Mouse (Mus musculus) embryonic facial prominence, embryonic 13.5 days (tissue): Measurements from ENCODE around the gene Abcg4. TPM values are rescaled to one million over a fixed set of nuclear protein-coding genes. Genes with fewer than 3 reads are reported as not detected.

ENCODE experiments used
- ATAC-seq: fragments of 200-750 bp; cut with Nextera tagmentation; 2 replicates; pipeline ENCODE4 v1.8.0; 2017; ENCODE audit warnings: low read depth; ENCODE audit not compliant: insufficient number of reproducible peaks, insufficient read depth, low FRiP score, low TSS enrichment
- H3K27ac ChIP-seq: fragments of 300-500 bp; sonication (generic); 2 replicates; pipeline ENCODE4 v1.5.1; 2015; ENCODE audit warnings: moderate library complexity, mild to moderate bottlenecking, inconsistent platforms
- H3K27me3 ChIP-seq: fragments of 300-500 bp; sonication (generic); 2 replicates; pipeline ENCODE4 v1.6.1; 2015; ENCODE audit warnings: mild to moderate bottlenecking, inconsistent platforms
- H3K36me3 ChIP-seq: fragments of 300-500 bp; sonication (generic); 2 replicates; pipeline ENCODE4 v1.6.1; 2015; ENCODE audit warnings: mild to moderate bottlenecking, inconsistent platforms
- H3K4me1 ChIP-seq: fragments of 300-500 bp; sonication (generic); 2 replicates; pipeline ENCODE4 v1.6.1; 2015; ENCODE audit warnings: inconsistent platforms
- H3K4me2 ChIP-seq: fragments of 300-500 bp; sonication (generic); 2 replicates; pipeline ENCODE4 v1.6.1; 2015; ENCODE audit warnings: moderate library complexity, mild to moderate bottlenecking, inconsistent platforms
- H3K4me3 ChIP-seq: fragments of 300-500 bp; sonication (generic); 2 replicates; pipeline ENCODE4 v1.5.1; 2015; ENCODE audit warnings: mild to moderate bottlenecking, inconsistent platforms
- H3K9ac ChIP-seq: fragments of 300-500 bp; sonication (generic); 2 replicates; pipeline ENCODE4 v1.6.1; 2015; ENCODE audit warnings: mild to moderate bottlenecking, inconsistent platforms
- H3K9me3 ChIP-seq: fragments of 300-500 bp; sonication (generic); 2 replicates; pipeline ENCODE4 v1.6.1; 2016; ENCODE audit warnings: inconsistent platforms
- WGBS: fragments of 180-500 bp; shearing (Covaris S2); methylation state at CpG from one replicate; pipeline ENCODE4 v1.1.7; 2015; ENCODE audit warnings: mixed read lengths; 5-methylcytosine and 5-hydroxymethylcytosine counted together
- polyA plus RNA-seq: library from polyadenylated mRNA; unstranded; fragments of >200 nt; fragmentation: Nextera tagmentation; extraction: Ambion mirVana; gene quantifications from 2 replicates; pipeline ENCODE4 v1.2.1, GENCODE M21; 2015

The Abcg4 gene
- polyA plus RNA-seq, 1 experiment from 2014 or later, result 6.1 TPM

DNA sequence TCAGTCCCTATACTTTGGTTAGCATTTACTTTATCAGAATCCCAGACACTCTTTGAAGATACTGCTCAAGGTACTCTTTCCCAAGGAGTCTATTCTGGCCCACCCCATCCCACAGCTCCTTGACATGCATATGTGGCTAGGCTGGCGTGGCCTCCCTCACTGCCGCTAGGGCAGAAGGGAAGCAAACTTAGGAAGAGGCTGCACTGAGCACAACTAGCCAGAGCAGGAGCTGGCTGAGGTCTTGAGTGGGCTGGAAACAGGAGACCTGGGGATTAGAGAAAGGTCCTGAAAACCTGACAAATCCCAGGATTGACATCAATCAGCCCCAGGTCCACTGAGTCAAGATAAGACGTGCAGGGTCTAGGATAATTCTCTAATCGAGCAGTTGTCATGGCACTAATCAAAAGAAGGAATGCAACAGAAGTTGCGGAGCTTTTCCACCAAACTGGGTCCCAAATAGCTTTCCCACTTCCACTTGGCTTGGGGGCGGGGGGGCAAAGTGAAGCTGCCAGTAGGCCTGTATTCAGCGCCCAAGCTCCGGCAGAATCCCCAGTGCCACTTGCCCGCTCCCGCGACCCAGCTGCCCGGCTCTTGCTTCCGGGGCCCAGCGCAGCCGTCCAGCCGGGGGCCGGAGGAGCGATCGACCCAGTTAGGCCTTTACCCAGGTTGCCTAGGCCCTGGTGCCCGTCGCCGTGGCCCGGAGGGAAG, 20.9 kb downstream of the Abcg4 start:
- peak overlapping the region; percentile 93 for H3K9ac ChIP-seq
- no peaks in the 10 kb centered on the region for H3K27me3 ChIP-seq
- peak overlapping the region; percentile 87 for H3K4me2 ChIP-seq
- WGBS, result 8% methylated on average over 19 of the region's 23 CpGs
- H3K4me3 ChIP-seq, result peak overlapping the region; percentile 56
- ATAC-seq, result no peak; the same call in 1 of the 2 replicates
- H3K27ac ChIP-seq, result peak overlapping the region; percentile 84
- H3K9me3 ChIP-seq, result no peaks in the 10 kb centered on the region
- peaks cover 15% of the 10 kb centered on the region for H3K4me1 ChIP-seq
- peaks cover 7% of the 10 kb centered on the region for H3K36me3 ChIP-seq

DNA sequence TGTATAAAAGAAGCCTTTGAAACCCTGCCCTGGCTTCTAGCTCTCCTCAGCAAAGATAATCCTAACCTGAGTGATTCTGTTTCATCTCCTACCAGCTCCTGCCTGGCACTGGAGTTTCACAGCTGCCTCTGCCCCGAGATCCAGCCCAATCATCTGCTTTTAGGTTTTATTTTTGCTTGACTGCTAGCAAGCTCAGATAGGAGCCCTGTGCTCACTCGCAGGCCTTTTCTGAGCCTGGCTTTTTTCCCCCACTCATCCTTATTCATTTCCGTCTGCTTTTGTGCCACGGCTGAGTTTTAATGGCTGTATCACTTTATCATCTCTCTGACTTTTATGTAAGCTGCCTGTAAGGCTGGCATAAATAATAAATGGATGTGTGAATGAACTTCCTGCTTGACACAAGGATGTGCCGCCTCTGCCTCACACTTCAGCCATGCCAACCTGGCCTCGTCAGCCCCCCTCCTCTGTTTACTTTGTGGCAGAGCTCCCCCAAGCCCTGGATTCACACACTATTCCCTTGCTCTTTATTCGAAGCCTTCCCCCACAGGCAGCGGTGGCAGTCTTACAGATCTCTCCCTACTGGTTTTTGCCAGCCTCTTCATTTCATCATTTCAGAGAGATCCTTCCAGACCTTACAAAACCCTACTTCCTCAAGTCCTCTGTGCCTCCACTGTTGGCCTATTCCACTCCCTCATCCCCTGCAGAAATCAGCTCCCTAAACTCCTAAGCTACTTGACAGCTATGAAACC, 21.8 kb downstream of the Abcg4 start:
- peaks cover 15% of the 10 kb centered on the region for H3K4me1 ChIP-seq
- H3K9ac ChIP-seq, result peak overlapping the region; percentile 93
- H3K4me3 ChIP-seq, result peak overlapping the region; percentile 56
- H3K27ac ChIP-seq, result peak overlapping the region; percentile 84
- H3K9me3 ChIP-seq, result no peaks in the 10 kb centered on the region
- no peak for ATAC-seq
- 70% methylated on average over 8 of the region's 8 CpGs for WGBS
- H3K27me3 ChIP-seq, result no peaks in the 10 kb centered on the region
- peak overlapping the region; percentile 87 for H3K4me2 ChIP-seq
- H3K36me3 ChIP-seq, result peaks cover 10% of the 10 kb centered on the region

DNA sequence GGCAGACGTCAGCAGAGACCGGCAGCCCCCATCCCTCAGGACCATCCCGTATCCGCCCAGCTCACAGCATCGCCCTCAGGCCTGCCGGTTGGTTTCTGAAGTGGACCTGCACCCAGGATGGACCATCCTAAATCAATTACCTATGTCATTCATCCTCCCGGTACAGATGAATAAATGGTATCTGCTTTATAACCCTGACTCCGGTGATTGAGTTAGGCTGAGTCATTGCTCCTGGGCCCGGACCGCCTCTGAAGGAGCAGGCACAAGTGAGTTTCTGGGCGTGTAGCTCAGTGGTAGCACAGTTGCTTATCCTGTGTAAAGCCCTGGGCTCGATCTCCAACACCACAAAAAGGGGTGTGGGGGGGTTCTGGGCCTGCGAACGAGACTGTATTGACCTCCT, 27.0 kb downstream of the Abcg4 start:
- no peak overlapping the region for H3K4me2 ChIP-seq
- no peaks in the 10 kb centered on the region for H3K4me1 ChIP-seq
- no peak overlapping the region for H3K27ac ChIP-seq
- peaks cover 13% of the 10 kb centered on the region for H3K36me3 ChIP-seq
- WGBS, result 78% methylated on average over 14 of the region's 14 CpGs
- no peaks in the 10 kb centered on the region for H3K9me3 ChIP-seq
- no peak for ATAC-seq
- no peak overlapping the region for H3K4me3 ChIP-seq
- no peak overlapping the region for H3K9ac ChIP-seq
- H3K27me3 ChIP-seq, result no peaks in the 10 kb centered on the region

DNA sequence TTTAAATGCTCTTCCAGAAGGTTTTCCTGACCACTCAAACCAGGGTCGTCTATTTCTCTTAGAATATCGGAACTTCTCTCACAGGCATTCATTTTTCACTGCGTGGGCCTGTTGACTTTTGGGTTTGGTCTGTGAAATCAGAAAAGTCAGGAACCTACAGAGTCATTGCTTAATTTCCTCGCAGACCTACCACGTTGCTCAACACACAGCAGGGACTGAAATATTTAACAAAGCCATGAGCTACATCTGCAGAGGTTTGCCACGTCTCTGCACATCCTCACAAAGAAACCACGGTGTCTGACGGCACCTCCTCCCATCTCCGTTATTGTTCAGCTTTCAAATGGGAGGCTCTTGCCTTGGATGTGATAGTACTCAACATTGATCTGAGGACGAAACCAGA, 29.4 kb downstream of the Abcg4 start:
- H3K4me1 ChIP-seq, result peaks cover 19% of the 10 kb centered on the region
- 85% methylated on average over 10 of the region's 10 CpGs for WGBS
- no peak overlapping the region for H3K4me3 ChIP-seq

DNA sequence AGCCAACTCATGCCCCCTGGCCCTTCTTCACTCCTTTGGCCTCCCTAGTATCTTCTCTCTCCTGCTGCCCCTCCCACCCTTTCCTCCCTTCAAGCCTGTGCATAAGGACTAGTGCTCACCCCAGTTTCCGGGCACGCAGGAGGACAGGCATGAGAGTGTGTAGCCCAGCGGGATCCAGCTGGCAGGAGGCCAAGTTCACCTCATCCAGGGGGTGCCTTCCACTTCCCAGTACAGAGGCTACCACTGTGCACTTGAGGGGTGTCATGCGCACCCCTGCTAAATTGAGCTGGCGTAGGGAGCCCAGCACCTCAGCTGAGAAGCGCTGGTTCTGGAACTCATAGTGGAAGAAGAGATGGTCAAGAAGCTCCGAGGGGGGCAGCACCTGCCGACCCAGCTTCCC, 32.2 kb downstream of the Abcg4 start:
- Histone ChIP-seq H3K27me3 (no peaks in the 10 kb centered on the region), H3K9me3 (no peaks in the 10 kb centered on the region), H3K4me2 (no peak overlapping the region), H3K4me1 (peaks cover 30% of the 10 kb centered on the region), H3K36me3 (peaks cover 10% of the 10 kb centered on the region; the same call in 1 of the 2 replicates), H3K27ac (no peak overlapping the region), H3K9ac (no peak overlapping the region), H3K4me3 (no peak overlapping the region)
- ATAC-seq, result no peak
- 87% methylated on average over 8 of the region's 8 CpGs for WGBS

More for the DNA sequence above, 29.4 kb downstream of the Abcg4 start:
- H3K9me3 ChIP-seq, result no peaks in the 10 kb centered on the region
- no peak for ATAC-seq
- no peaks in the 10 kb centered on the region for H3K27me3 ChIP-seq
- H3K36me3 ChIP-seq, result peaks cover 20% of the 10 kb centered on the region
- H3K4me2 ChIP-seq, result no peak overlapping the region
- H3K27ac ChIP-seq, result no peak overlapping the region
- no peak overlapping the region for H3K9ac ChIP-seq

DNA sequence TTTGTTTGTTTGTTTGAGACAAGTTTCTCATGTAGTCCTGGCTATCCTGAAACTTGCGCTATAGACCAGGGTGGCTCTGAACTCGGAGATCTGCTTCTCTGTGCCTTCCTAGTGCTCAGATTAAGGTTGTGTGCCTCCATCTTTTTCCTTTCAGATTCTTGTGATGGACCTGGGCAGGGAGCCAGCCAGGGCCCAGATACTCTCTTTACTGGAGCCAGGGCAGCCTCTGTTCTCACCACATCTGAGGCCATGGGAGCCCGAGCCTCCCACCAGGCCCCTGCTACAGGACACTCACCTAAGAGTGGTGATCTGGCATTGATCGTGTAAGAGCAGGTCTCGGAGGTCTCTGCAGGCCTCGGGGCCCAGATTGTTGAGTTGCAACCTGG, 33.3 kb downstream of the Abcg4 start:
- Histone ChIP-seq H3K4me1 (peaks cover 30% of the 10 kb centered on the region), H3K27ac (peak overlapping the region; percentile 55; the same call in 1 of the 2 replicates), H3K9me3 (no peaks in the 10 kb centered on the region), H3K4me2 (no peak overlapping the region), H3K9ac (peak overlapping the region; percentile 49; the same call in 1 of the 2 replicates), H3K27me3 (peaks cover 3% of the 10 kb centered on the region; the same call in 1 of the 2 replicates), H3K4me3 (no peak overlapping the region), H3K36me3 (peaks cover 10% of the 10 kb centered on the region; the same call in 1 of the 2 replicates)
- ATAC-seq, result no peak
- 54% methylated on average over 6 of the region's 6 CpGs for WGBS

DNA sequence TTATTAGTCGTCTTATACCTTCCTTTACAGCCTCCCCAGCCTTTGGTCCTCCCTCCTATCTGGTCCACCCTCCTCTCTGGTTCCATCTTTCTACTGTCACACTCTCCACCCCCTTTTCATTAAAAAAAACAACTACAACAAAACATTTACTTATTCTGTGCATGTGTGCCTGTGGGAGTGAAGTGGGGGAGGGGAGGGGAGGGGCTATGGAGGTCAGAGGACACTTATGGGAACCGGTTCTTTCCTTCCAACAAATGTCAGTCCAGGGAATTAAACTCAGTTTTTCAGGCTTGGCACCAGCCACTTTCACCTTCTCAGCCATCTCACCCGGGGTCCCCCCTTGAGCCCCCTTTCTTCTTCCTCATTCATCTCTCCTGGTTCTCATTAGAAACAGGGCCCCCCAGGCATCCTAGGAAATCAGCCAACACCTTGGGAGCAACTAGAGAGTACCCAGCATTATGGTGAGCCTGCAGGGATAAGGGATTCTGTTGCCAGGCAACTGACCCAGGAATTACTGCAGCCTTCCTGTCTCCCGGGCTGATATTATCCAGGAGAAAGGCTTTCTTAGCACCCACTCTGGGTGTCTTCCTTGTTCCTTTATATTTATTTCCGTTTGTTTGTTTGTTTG, 33.8 kb downstream of the Abcg4 start:
- Histone ChIP-seq H3K27ac (0 out of 2 replicates have a peak overlapping the region, but pooled peaks have one; percentile 55), H3K4me3 (no peak overlapping the region), H3K27me3 (peaks cover 6% of the 10 kb centered on the region; the same call in 1 of the 2 replicates), H3K4me2 (no peak overlapping the region), H3K4me1 (peaks cover 30% of the 10 kb centered on the region), H3K9me3 (no peaks in the 10 kb centered on the region), H3K9ac (0 out of 2 replicates have a peak overlapping the region, but pooled peaks have one; percentile 32), H3K36me3 (peaks cover 10% of the 10 kb centered on the region; the same call in 1 of the 2 replicates)
- no peak for ATAC-seq
- WGBS, result 9% methylated on average over 5 of the region's 5 CpGs

DNA sequence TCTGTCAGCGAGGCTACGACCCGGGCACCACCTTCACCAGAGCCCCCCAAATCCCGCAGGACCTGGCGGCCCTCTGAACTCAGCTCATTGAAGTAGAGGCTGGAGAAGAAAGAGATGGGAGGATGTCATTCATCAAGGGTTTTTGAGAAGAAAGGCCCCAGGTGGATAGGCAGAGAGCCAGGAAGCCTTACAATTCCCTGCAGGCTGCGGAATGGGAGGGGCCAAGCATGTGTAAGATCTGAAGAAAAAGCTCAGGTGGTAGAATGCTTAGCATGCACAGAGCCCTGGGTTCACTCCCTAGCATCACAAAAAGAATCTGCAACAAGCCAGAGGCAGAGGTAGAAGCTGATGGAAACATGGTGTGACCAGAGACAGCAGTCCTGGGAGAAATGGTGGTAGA, 35.0 kb downstream of the Abcg4 start:
- no peak overlapping the region for H3K9ac ChIP-seq
- no peak overlapping the region for H3K27ac ChIP-seq
- H3K4me2 ChIP-seq, result no peak overlapping the region
- 63% methylated on average over 6 of the region's 6 CpGs for WGBS
- peaks cover 30% of the 10 kb centered on the region for H3K4me1 ChIP-seq
- H3K36me3 ChIP-seq, result peaks cover 10% of the 10 kb centered on the region; the same call in 1 of the 2 replicates
- no peak overlapping the region for H3K4me3 ChIP-seq
- no peaks in the 10 kb centered on the region for H3K9me3 ChIP-seq
- ATAC-seq, result no peak
- H3K27me3 ChIP-seq, result peaks cover 10% of the 10 kb centered on the region

DNA sequence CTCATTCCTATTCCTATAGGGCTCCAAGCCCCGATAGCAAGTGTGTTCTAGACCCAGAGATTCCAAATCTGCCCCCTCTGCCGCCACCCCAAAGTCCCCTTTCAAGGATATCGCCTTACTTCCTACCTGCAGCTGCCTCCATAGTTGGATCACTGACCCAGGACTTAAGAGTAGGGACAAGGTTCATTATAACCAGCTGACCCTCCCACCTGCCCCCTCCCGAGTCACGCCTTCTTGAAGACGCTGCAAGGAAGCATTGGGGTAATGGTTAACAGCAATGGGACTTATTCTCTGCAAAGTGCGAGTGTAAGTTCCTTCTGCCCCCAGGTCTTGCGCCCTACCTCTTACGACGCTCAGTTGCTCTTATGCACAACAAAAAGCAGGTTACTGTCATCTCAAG, 37.1 kb downstream of the Abcg4 start, which contains the start of gene Pdzd3:
Gene Pdzd3 (minus strand): TSS at position 158 of the 400 bp plus-strand sequence.
- no peak for ATAC-seq
- H3K4me1 ChIP-seq, result peaks cover 30% of the 10 kb centered on the region
- no peak within 1 kb of the TSS for H3K27ac ChIP-seq
- 79% methylated on average over 10 of the region's 10 CpGs for WGBS
- H3K9ac ChIP-seq, result no peak within 1 kb of the TSS
- no peaks in the 10 kb centered on the region for H3K9me3 ChIP-seq
- no peak within 1 kb of the TSS for H3K4me2 ChIP-seq
- H3K36me3 ChIP-seq, result peaks cover 6% of the 10 kb centered on the region; the same call in 1 of the 2 replicates
- no peak within 1 kb of the TSS for H3K4me3 ChIP-seq
- H3K27me3 ChIP-seq, result peaks cover 11% of the 10 kb centered on the region

DNA sequence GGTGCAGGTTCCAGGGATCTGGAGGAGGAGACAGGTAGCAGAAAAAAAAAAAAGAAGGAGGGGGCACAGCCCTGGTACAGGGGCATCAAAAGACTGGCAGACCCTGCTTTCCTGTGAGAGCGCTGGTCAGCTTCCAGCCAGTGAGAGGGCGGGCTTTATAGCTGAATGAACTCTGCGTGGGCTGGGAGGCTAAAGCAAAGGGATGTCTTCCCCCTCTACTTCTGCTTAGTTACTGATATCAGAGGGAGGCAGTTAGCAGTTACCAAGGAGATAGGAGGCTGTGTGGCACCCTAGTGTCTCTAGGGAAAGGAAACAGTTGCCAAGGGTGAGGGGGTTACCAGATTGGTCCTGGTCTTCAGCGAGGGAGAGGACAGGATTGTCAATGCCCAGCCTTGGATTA, 38.0 kb downstream of the Abcg4 start:
- H3K9ac ChIP-seq, result no peak overlapping the region
- no peaks in the 10 kb centered on the region for H3K9me3 ChIP-seq
- no peak overlapping the region for H3K4me2 ChIP-seq
- H3K27me3 ChIP-seq, result peaks cover 11% of the 10 kb centered on the region
- H3K36me3 ChIP-seq, result 0 out of 2 replicates have a peak, but pooled peaks cover 1% of the 10 kb centered on the region
- 68% methylated on average over 4 of the region's 4 CpGs for WGBS
- H3K4me1 ChIP-seq, result peaks cover 25% of the 10 kb centered on the region
- ATAC-seq, result no peak
- no peak overlapping the region for H3K27ac ChIP-seq
- no peak overlapping the region for H3K4me3 ChIP-seq
